Mouse (Mus musculus) c-Kit-positive CD71-negative TER-119-negative erythroid progenitor cells, embryonic 14.5 days (primary cell): Measurements from ENCODE around the gene Bcas3.

Source experiments
- DNase-seq: peaks from one replicate; pipeline ENCODE4 v3.0.0-alpha.2; 2013; ENCODE audit warnings: low read depth

The Bcas3 gene

GRCm38 (mm10) chr11:85751171-85751570 is 398.2 kb downstream of the Bcas3 start:
- no peak for DNase-seq

DNA sequence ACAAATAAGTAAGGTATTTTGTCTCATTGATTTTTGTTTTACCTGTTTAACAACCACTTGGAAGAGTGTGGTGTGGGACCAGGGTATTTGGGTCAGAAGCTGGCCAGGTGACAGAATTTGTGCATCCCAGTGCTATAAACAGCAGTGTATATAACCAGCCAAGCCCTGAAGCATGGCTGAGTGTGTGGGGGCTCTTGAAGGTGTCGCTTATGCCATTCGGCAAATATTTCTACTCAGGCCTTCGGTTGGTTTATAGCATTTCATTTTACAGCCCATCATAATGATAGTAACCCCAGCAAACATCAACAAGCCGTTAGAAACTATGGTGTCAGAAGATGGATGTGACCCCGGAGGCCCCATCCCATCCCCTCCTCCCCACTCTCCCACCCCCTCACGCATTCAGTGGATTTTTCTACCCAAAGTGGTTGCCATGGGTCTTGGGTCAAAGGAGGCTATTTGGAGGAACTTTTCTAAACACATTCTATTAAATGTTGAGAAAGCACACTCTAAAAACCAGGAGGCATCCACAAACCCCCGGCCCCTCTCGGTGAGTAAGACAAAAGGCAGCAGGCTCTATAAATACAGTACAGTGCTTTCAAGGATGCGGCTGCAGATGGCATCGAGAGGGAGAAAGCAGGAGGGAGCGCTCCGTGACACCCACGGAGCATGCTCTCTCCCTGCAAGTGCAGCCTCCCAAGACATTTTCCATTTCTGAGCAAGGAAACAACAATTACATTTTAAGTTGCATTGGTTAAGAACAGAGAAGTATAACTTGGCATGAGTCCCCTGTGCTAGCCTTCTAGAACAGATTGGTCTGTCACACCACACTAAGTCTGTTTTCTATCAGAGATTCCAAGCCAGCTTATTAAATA is 401.9 kb downstream of the Bcas3 start:
- no peak for DNase-seq

DNA sequence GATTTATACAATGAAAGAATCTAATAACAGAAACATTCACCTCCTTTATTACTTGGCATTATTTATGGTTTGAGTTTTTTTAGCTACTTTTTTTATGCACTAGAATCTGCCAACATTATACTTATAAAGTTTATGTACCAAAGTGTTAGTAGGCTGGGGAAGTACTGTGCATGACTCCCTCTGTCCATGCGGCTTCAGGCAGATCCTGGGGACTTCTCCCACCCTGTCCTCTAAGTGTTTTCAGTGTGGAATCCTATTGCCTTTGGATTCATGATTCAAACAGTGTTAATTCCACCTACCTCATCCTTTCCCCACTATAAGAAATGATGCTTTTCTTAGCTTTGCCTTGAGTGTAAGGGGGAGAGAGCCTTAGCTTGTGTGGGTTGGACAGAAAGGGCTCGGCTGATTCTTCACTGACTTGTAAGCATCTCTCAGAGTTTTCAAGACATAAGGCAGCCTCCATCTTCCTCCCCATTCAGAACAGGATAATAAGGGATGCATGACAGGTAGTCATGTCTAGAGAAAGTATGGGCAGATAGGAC is 402.6 kb downstream of the Bcas3 start:
- DNase-seq = no peak

- DNase-seq = no peak
Observed at GRCm38 (mm10) chr11:85758891-85759290, 405.9 kb downstream of the Bcas3 start.

- DNase-seq = no peak
Observed at GRCm38 (mm10) chr11:85759634-85760439, 406.9 kb downstream of the Bcas3 start.

- no peak for DNase-seq
Observed at GRCm38 (mm10) chr11:85760486-85761141, 407.6 kb downstream of the Bcas3 start.

DNA sequence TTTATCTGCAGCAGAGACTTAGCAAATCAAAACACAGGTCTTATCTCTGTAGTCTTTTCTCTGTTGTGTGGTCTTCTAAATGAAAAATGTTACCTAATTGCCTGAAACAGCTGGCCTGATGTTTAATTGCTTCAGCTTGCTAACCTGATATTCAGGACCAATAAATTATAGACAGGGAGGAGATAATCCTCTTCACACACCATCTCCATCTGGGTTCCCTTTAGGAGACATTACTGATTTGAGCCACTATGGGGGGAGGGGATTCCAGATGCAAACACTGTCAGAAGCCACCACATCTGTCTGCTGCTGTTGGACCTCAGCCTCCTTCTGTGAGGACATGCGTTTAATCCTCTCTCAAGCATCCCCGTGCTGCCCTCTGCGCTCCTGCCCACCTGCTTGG is 408.2 kb downstream of the Bcas3 start:
- no peak for DNase-seq

DNA sequence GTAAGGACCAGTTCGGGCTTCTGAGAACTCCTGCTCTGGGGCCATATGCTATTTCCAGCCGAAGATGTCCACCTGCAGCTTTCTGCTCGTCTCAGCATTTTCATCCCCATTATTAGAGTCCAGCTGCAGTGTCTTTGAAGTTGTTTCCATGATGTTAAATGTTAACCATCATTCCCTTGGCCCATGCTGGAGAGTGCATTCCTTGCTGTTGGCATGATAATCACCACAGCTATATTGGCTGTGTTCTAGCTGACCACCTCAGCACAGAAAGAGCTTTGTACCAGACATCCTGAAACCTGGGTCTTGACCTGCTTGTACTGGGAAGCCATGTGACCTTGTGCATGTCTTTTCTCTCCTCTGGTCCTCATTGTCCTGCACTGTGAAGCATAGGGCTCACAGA is 410.7 kb downstream of the Bcas3 start:
- DNase-seq = no peak

GRCm38 (mm10) chr11:85766106-85766723 is 413.2 kb downstream of the Bcas3 start:
- no peak for DNase-seq

- DNase-seq = no peak
Observed at GRCm38 (mm10) chr11:85766811-85767210, 413.8 kb downstream of the Bcas3 start.

- DNase-seq = no peak
Observed at GRCm38 (mm10) chr11:85769740-85770139, 416.8 kb downstream of the Bcas3 start.

DNA sequence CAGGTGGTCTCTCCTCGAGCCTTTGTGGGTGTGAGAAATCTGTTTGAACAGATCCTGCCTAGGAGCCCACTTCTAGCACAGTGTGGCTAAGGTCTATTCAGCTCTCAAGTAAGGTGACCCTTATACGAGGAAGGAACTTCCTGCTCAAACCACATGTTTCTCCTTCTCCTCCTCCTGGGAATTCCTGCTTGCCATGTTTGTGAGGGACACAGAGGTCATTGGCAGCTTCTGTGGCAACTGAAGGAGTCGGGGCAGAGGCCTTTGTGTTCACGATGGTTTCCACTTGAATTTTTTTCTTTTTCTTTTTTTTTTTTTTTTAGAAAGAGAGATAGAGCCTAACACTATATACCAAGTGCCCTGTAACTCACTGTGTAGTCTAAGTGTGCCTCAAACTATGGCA is 420.4 kb downstream of the Bcas3 start:
- DNase-seq = no peak

DNA sequence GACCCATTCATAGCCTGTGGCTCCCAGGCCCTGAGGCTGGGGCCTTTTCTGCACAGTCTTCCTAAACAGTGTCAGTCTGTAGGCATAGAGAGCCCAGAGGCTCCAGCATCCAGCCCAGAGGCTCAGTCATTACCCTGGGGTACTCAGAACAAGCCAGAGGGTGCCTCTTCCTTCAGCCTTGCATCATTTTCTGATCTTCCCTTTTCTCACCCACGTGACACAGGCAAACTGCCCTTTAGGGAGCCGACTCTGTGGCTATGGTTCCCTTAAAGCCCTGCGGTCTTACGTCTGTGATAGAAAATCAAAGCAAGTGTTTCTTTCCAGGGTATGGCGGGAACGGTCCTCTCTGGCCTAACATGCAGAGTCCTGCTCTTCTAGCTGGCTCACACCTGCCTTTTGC is 421.7 kb downstream of the Bcas3 start:
- DNase-seq = no peak

- no peak for DNase-seq
Observed at GRCm38 (mm10) chr11:85775492-85775891, 422.5 kb downstream of the Bcas3 start.

- DNase-seq = no peak
Observed at GRCm38 (mm10) chr11:85776861-85777360, 423.9 kb downstream of the Bcas3 start.

DNA sequence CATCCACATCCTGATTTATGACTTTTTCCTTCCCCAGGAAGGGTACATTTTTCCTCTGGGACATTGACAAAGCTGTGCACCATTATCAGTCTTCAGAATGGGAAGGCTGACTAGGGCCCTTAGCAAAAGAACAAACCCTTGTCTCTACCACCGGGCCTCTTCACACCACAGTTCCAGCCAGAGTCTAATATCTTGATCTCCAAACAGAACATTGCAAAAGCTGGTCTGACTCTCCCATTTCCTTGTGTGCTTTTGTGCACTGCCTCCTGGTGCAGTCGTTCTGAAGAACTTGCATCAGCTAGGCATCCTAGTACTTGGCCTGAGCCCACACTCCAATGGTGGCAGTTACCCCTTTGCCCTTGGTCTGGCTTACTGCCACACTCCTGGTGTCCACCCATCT is 425.0 kb downstream of the Bcas3 start:
- no peak for DNase-seq

DNA sequence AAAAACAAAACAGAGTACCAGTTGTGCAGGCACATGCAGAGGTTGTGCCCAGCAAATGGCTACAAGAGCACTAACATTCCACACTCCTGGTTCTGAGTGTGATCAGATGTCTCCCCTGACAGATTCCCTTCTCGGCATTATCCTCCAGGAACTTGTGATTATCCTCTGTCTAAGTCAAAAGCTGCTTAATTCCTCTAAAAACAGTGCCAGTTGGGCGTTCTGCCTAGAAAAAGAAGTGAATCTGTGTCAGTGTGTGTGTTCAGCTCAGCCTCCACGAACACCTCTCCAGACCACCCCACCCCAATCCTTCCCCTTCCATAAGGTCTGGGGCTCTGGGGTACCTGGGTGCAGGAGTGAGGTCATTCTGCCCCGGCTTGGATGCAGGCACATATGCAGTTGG is 427.3 kb downstream of the Bcas3 start:
- no peak for DNase-seq

DNA sequence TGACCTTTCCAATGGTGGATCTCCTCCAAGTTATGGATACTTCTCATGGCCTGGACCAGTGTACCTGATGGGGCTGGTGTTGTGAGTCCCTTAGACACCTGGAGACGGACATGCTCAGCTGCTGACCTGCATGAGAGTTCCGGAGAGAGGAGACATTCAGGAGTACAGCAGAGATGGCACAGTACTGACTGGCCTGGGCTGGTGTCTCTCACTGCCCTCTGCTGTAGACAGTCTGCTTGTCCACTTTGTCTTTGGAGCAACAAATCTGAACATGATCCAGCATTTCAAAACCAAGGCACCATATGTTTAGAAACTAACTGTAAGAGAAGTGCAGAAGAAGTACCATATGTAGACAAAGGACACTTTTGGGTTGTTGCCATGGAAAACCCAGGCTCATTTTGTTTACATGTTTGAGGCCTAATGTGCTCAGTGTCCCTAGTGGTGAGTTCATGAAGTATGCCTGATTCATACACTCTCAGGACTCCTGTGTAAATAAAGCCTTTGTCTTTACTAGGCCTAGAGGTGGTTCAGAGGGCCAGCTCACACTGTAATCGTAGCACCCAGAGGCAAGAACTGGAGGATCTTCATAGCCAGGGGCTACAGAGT is 433.2 kb downstream of the Bcas3 start:
- DNase-seq = no peak

- DNase-seq = no peak
Observed at GRCm38 (mm10) chr11:85789750-85790149, 436.8 kb downstream of the Bcas3 start.

GRCm38 (mm10) chr11:85790267-85790666 is 437.3 kb downstream of the Bcas3 start:
- DNase-seq = no peak

GRCm38 (mm10) chr11:85791212-85791611 is 438.2 kb downstream of the Bcas3 start:
- DNase-seq = no peak
